Mouse (Mus musculus) retina, adult 2 months (tissue): ENCODE measurements around the gene Epha8.

ENCODE experiments used
- DNase-seq: peaks from one replicate; pipeline ENCODE4 v3.0.0-alpha.2; 2012; ENCODE audit warnings: low read depth, low spot score

Gene Epha8

GRCm38 (mm10) chr4:136960068-136960467 lies 3.5 kb upstream of the Epha8 start:
- no peak for DNase-seq

GRCm38 (mm10) chr4:136954562-136954961 lies 2.1 kb downstream of the Epha8 start:
- DNase-seq: no peak

- no peak for DNase-seq
Observed at GRCm38 (mm10) chr4:136949266-136949989, 7.2 kb downstream of the Epha8 start.

- no peak for DNase-seq
Observed at GRCm38 (mm10) chr4:136945397-136945796, 11.2 kb downstream of the Epha8 start.

GRCm38 (mm10) chr4:136944558-136945350 lies 11.9 kb downstream of the Epha8 start:
- no peak for DNase-seq

- DNase-seq: no peak
Observed at GRCm38 (mm10) chr4:136943175-136943574, 13.4 kb downstream of the Epha8 start.

GRCm38 (mm10) chr4:136942761-136943160 lies 13.9 kb downstream of the Epha8 start:
- DNase-seq: no peak

GRCm38 (mm10) chr4:136937935-136938334 lies 18.7 kb downstream of the Epha8 start:
- DNase-seq: no peak

GRCm38 (mm10) chr4:136937344-136937743 lies 19.3 kb downstream of the Epha8 start:
- no peak for DNase-seq

GRCm38 (mm10) chr4:136934746-136935613 lies 21.6 kb downstream of the Epha8 start:
- DNase-seq: no peak

- DNase-seq: no peak
Observed at GRCm38 (mm10) chr4:136930474-136930873, 26.1 kb downstream of the Epha8 start.

- no peak for DNase-seq
Observed at GRCm38 (mm10) chr4:136928928-136929327, 27.7 kb downstream of the Epha8 start.

- no peak for DNase-seq
Observed at GRCm38 (mm10) chr4:136925804-136926203, 30.8 kb downstream of the Epha8 start.

- no peak for DNase-seq
Observed at GRCm38 (mm10) chr4:136924529-136924928, 32.1 kb downstream of the Epha8 start.

GRCm38 (mm10) chr4:136919526-136919925 lies 37.1 kb downstream of the Epha8 start:
- no peak for DNase-seq

GRCm38 (mm10) chr4:136918834-136919233 lies 37.8 kb downstream of the Epha8 start:
- no peak for DNase-seq

- DNase-seq: no peak
Observed at GRCm38 (mm10) chr4:136917165-136917524, 39.5 kb downstream of the Epha8 start.

GRCm38 (mm10) chr4:136916359-136917164 lies 40.1 kb downstream of the Epha8 start:
- DNase-seq: no peak

- DNase-seq: no peak
Observed at GRCm38 (mm10) chr4:136912841-136913240, 43.8 kb downstream of the Epha8 start.

- no peak for DNase-seq
Observed at GRCm38 (mm10) chr4:136911804-136912203, 44.8 kb downstream of the Epha8 start.

- DNase-seq: no peak
Observed at GRCm38 (mm10) chr4:136911211-136911646, 45.4 kb downstream of the Epha8 start.
